Mouse (Mus musculus) G1E (cell line): ENCODE results near the gene Anxa8.

Experiments used
- CTCF ChIP-seq: IDR thresholded peaks from 2 replicates; pipeline ENCODE4 v1.5.1; 2012; ENCODE audit warnings: low read depth, low read length, inconsistent platforms, mixed read lengths
- GATA1 ChIP-seq: IDR thresholded peaks from 2 replicates; pipeline ENCODE4 v1.6.1; 2012; ENCODE audit warnings: borderline replicate concordance, low read length, inconsistent platforms, mixed read lengths
- TAL1 ChIP-seq: conservative IDR thresholded peaks from 2 replicates; pipeline ENCODE4 v1.6.1; 2012; ENCODE audit warnings: low read depth, low read length, inconsistent platforms, mixed read lengths

- TF ChIP-seq CTCF (no peak), TAL1 (no peak), GATA1 (no peak)
Measured at GRCm38 (mm10) chr14:34103855-34104254, 18.1 kb downstream of the Anxa8 start.
